Mouse (Mus musculus): ENCODE measurements around the gene Myl3.

GRCm38 (mm10) chr9:110813789-110814188 lies 72.1 kb downstream of the Myl3 start, which contains the start of gene Prss44:
- TF ChIP-seq CTCF (IDR thresholded peaks at IDR 0.05; ENCODE audit: low read depth, low read length) (no peak), GATA1 (IDR thresholded peaks at IDR 0.05; ENCODE audit: borderline replicate concordance, low read length) (no peak), GATA2 (IDR thresholded peaks at IDR 0.05; ENCODE audit: borderline replicate concordance, low read depth, low read length) (no peak), POLR2AphosphoS5 (IDR thresholded peaks at IDR 0.05; ENCODE audit: insufficient replicate concordance, low read depth, low read length) (no peak), TAL1 (conservative IDR thresholded peaks at IDR 0.05; ENCODE audit: low read depth, low read length) (no peak)

Data from G1E (cell line).